In the genomic region with DNA sequence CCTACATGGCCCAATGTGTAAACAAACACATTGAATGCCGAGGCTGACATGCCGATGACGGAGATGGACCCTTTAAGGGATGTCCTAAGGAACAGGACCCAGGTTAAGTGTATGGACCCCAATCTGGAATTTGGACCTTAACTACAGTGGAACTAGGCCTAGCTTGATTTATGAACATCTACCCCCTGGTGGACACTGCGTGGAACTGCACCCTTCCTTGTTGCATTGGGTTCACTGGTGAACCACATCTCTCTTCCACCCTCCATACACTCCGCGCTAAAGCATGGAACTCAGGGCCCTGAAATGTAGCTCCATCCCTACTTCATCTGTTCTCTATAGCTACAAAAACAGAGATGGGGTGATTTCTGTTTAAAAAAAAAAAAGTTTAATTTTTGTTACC, we compare ENCODE assay signal across 8 mouse cellular contexts. TPM values are rescaled to one million over a fixed set of nuclear protein-coding genes. Genes with fewer than 3 reads are reported as not detected.
A peak's percentile ranks its signal among the peaks of the same experiment; 100 is the strongest.
DNase-seq lines count a peak whose midpoint lies in the region; ATAC-seq and TF ChIP-seq lines count a peak whose summit lies in the region.

No protein-coding gene starts in this region.

- H3K4me1 ChIP-seq in forebrain, embryonic 11.5 days (replicated peaks; ENCODE audit: control insufficient read depth, insufficient read depth, low read length) = no peaks in the 10 kb centered on the region
- H3K4me1 ChIP-seq in forebrain, embryonic 12.5 days = no peaks in the 10 kb centered on the region
- no peaks in the 10 kb centered on the region for H3K4me1 ChIP-seq in midbrain, postnatal 0 days (ENCODE audit: insufficient read depth, low read length)
- no peaks in the 10 kb centered on the region for H3K4me1 ChIP-seq in midbrain, embryonic 16.5 days (ENCODE audit: control insufficient read depth, insufficient read depth, low read length)
- H3K4me1 ChIP-seq in embryonic facial prominence, embryonic 14.5 days (ENCODE audit: control insufficient read depth, insufficient read depth, low read length) = no peaks in the 10 kb centered on the region
- H3K4me1 ChIP-seq in lung, adult 2 months (ENCODE audit: control insufficient read depth, insufficient read depth, low read length) = no peaks in the 10 kb centered on the region; the same call in 1 of the 2 replicates
- no peaks in the 10 kb centered on the region for H3K4me1 ChIP-seq in hindbrain, embryonic 13.5 days (replicated peaks)

- no peak overlapping the region for H3K4me3 ChIP-seq in forebrain, embryonic 11.5 days (ENCODE audit: low read depth, low read length)
- H3K4me3 ChIP-seq in forebrain, embryonic 12.5 days (replicated peaks) = no peak overlapping the region
- no peak overlapping the region for H3K4me3 ChIP-seq in midbrain, postnatal 0 days (ENCODE audit: low read depth, low read length)
- no peak overlapping the region for H3K4me3 ChIP-seq in midbrain, embryonic 16.5 days (ENCODE audit: low read depth, low read length)
- no peak overlapping the region for H3K4me3 ChIP-seq in embryonic facial prominence, embryonic 14.5 days (ENCODE audit: low read depth, low read length)
- H3K4me3 ChIP-seq in lung, adult 2 months (replicated peaks; ENCODE audit: extremely low read depth, low read depth, low read length) = no peak overlapping the region
- no peak overlapping the region for H3K4me3 ChIP-seq in hindbrain, embryonic 13.5 days

- H3K36me3 ChIP-seq in forebrain, embryonic 11.5 days (ENCODE audit: control insufficient read depth, insufficient read depth, low read length) = no peaks in the 10 kb centered on the region
- no peaks in the 10 kb centered on the region for H3K36me3 ChIP-seq in forebrain, embryonic 12.5 days (replicated peaks)
- H3K36me3 ChIP-seq in midbrain, postnatal 0 days (ENCODE audit: insufficient read depth, low read length) = no peaks in the 10 kb centered on the region
- no peaks in the 10 kb centered on the region for H3K36me3 ChIP-seq in midbrain, embryonic 16.5 days (ENCODE audit: control insufficient read depth, insufficient read depth, low read length)
- no peaks in the 10 kb centered on the region for H3K36me3 ChIP-seq in embryonic facial prominence, embryonic 14.5 days (ENCODE audit: control insufficient read depth, insufficient read depth, low read length)
- H3K36me3 ChIP-seq in hindbrain, embryonic 13.5 days = no peaks in the 10 kb centered on the region

- WGBS in forebrain, embryonic 11.5 days = 65% methylated on average over 6 of the region's 6 CpGs
- WGBS in forebrain, embryonic 12.5 days = 70% methylated on average over 6 of the region's 6 CpGs
- 68% methylated on average over 6 of the region's 6 CpGs for WGBS in midbrain, postnatal 0 days
- WGBS in midbrain, embryonic 16.5 days = 64% methylated on average over 6 of the region's 6 CpGs
- WGBS in embryonic facial prominence, embryonic 14.5 days = 63% methylated on average over 6 of the region's 6 CpGs
- WGBS in lung, adult 2 months = 72% methylated on average over 6 of the region's 6 CpGs
- 63% methylated on average over 6 of the region's 6 CpGs for WGBS in hindbrain, embryonic 13.5 days

- H3K27ac ChIP-seq in forebrain, embryonic 11.5 days (ENCODE audit: low read depth, low read length) = no peak overlapping the region
- no peak overlapping the region for H3K27ac ChIP-seq in forebrain, embryonic 12.5 days
- no peak overlapping the region for H3K27ac ChIP-seq in midbrain, postnatal 0 days (ENCODE audit: low read depth, low read length)
- H3K27ac ChIP-seq in midbrain, embryonic 16.5 days (ENCODE audit: low read length) = no peak overlapping the region
- H3K27ac ChIP-seq in embryonic facial prominence, embryonic 14.5 days (replicated peaks; ENCODE audit: low read depth, low read length) = no peak overlapping the region
- H3K27ac ChIP-seq in hindbrain, embryonic 13.5 days = no peak overlapping the region

- no peak overlapping the region for H3K4me2 ChIP-seq in forebrain, embryonic 11.5 days (ENCODE audit: low read depth, low read length, severe bottlenecking)
- no peak overlapping the region for H3K4me2 ChIP-seq in forebrain, embryonic 12.5 days
- no peak overlapping the region for H3K4me2 ChIP-seq in midbrain, postnatal 0 days (ENCODE audit: low read depth, low read length, poor library complexity, severe bottlenecking)
- H3K4me2 ChIP-seq in midbrain, embryonic 16.5 days (ENCODE audit: low read length) = no peak overlapping the region
- no peak overlapping the region for H3K4me2 ChIP-seq in embryonic facial prominence, embryonic 14.5 days (ENCODE audit: low read depth, low read length)
- H3K4me2 ChIP-seq in hindbrain, embryonic 13.5 days = no peak overlapping the region

- no peak for TF ChIP-seq POLR2A in lung, adult 2 months (IDR thresholded peaks at IDR 0.05; ENCODE audit: borderline replicate concordance, extremely low read depth, low read depth, low read length)

- ATAC-seq in forebrain, embryonic 11.5 days (replicated peaks; ENCODE audit: low FRiP score) = no peak
- ATAC-seq in forebrain, embryonic 12.5 days (ENCODE audit: low FRiP score) = no peak
- no peak for ATAC-seq in midbrain, postnatal 0 days (ENCODE audit: low FRiP score)
- ATAC-seq in midbrain, embryonic 16.5 days = no peak
- no peak for ATAC-seq in embryonic facial prominence, embryonic 14.5 days (ENCODE audit: low read depth)
- no peak for ATAC-seq in hindbrain, embryonic 13.5 days (ENCODE audit: low FRiP score)

- no peak overlapping the region for H3K9ac ChIP-seq in forebrain, embryonic 11.5 days (ENCODE audit: low read length)
- no peak overlapping the region for H3K9ac ChIP-seq in forebrain, embryonic 12.5 days
- H3K9ac ChIP-seq in midbrain, postnatal 0 days (replicated peaks; ENCODE audit: low read length, poor library complexity, severe bottlenecking) = no peak overlapping the region
- H3K9ac ChIP-seq in midbrain, embryonic 16.5 days (ENCODE audit: low read depth, low read length) = no peak overlapping the region
- no peak overlapping the region for H3K9ac ChIP-seq in embryonic facial prominence, embryonic 14.5 days (ENCODE audit: low read depth, low read length)
- H3K9ac ChIP-seq in hindbrain, embryonic 13.5 days = no peak overlapping the region

- DNase-seq in forebrain, embryonic 11.5 days (ENCODE audit: low spot score) = peak; percentile 60
- peak; percentile 26 for DNase-seq in midbrain, postnatal 0 days (ENCODE audit: low spot score)
- DNase-seq in embryonic facial prominence, embryonic 14.5 days (ENCODE audit: low spot score) = peak; percentile 20
- DNase-seq in lung, adult 2 months = no peak
- DNase-seq in testis, postnatal 14 days (ENCODE audit: low spot score) = peak; percentile 66

- H3K9me3 ChIP-seq in forebrain, embryonic 11.5 days (ENCODE audit: control insufficient read depth, low read length) = no peaks in the 10 kb centered on the region
- no peaks in the 10 kb centered on the region for H3K9me3 ChIP-seq in forebrain, embryonic 12.5 days
- no peaks in the 10 kb centered on the region for H3K9me3 ChIP-seq in midbrain, postnatal 0 days (ENCODE audit: low read length)
- 0 out of 2 replicates have a peak, but pooled peaks cover 2% of the 10 kb centered on the region for H3K9me3 ChIP-seq in midbrain, embryonic 16.5 days (replicated peaks; ENCODE audit: control insufficient read depth, low read length, poor library complexity, severe bottlenecking)
- no peaks in the 10 kb centered on the region for H3K9me3 ChIP-seq in embryonic facial prominence, embryonic 14.5 days (ENCODE audit: control insufficient read depth, low read length)
- H3K9me3 ChIP-seq in hindbrain, embryonic 13.5 days = no peaks in the 10 kb centered on the region

- no peaks in the 10 kb centered on the region for H3K27me3 ChIP-seq in forebrain, embryonic 11.5 days (ENCODE audit: control insufficient read depth, insufficient read depth, low read length)
- no peaks in the 10 kb centered on the region for H3K27me3 ChIP-seq in forebrain, embryonic 12.5 days
- no peaks in the 10 kb centered on the region for H3K27me3 ChIP-seq in midbrain, postnatal 0 days (ENCODE audit: insufficient read depth, low read length)
- H3K27me3 ChIP-seq in midbrain, embryonic 16.5 days (ENCODE audit: control insufficient read depth, insufficient read depth, low read depth, low read length) = no peaks in the 10 kb centered on the region
- no peaks in the 10 kb centered on the region for H3K27me3 ChIP-seq in embryonic facial prominence, embryonic 14.5 days (replicated peaks; ENCODE audit: control insufficient read depth, insufficient read depth, low read length)
- no peaks in the 10 kb centered on the region for H3K27me3 ChIP-seq in hindbrain, embryonic 13.5 days

- peak; percentile 63 for TF ChIP-seq CTCF in midbrain, postnatal 0 days (IDR thresholded peaks at IDR 0.05)
- peak; percentile 76 for TF ChIP-seq CTCF in lung, adult 2 months (IDR thresholded peaks at IDR 0.05; ENCODE audit: insufficient read depth, low read length)

RNA-seq across cellular contexts. Expression of a gene that starts 30.9 kb away (rescaled TPM):
- polyA plus RNA-seq in forebrain, embryonic 11.5 days (2014; fragmentation: Nextera tagmentation; extraction: Ambion mirVana) = 51.2 and 54.7 TPM in 2 replicates
- polyA plus RNA-seq in forebrain, embryonic 12.5 days (2016; fragmentation: Nextera tagmentation; extraction: Ambion mirVana) = 52.1 and 53.2 TPM in 2 replicates
- total RNA-seq in midbrain, postnatal 0 days (2014; rRNA removed) = 56.3 and 78.3 TPM in 2 replicates
- polyA plus RNA-seq in midbrain, postnatal 0 days (2015; fragmentation: Nextera tagmentation; extraction: Ambion mirVana) = 36.9 and 39.1 TPM in 2 replicates
- 62.2 and 66.8 TPM in 2 replicates for polyA plus RNA-seq in midbrain, embryonic 16.5 days (2015; fragmentation: Nextera tagmentation; extraction: Ambion mirVana)
- 64.3 and 77.0 TPM in 2 replicates for polyA plus RNA-seq in embryonic facial prominence, embryonic 14.5 days (2014; fragmentation: Nextera tagmentation; extraction: Ambion mirVana)
- polyA plus RNA-seq in lung, adult 2 months (2012; rRNA removed) = 252 and 259 TPM in 2 replicates
- polyA plus RNA-seq in hindbrain, embryonic 13.5 days (2015; fragmentation: Nextera tagmentation; extraction: Ambion mirVana) = 48.0 and 48.3 TPM in 2 replicates
